Mouse (Mus musculus): ENCODE data around the gene Sox11.

DNA sequence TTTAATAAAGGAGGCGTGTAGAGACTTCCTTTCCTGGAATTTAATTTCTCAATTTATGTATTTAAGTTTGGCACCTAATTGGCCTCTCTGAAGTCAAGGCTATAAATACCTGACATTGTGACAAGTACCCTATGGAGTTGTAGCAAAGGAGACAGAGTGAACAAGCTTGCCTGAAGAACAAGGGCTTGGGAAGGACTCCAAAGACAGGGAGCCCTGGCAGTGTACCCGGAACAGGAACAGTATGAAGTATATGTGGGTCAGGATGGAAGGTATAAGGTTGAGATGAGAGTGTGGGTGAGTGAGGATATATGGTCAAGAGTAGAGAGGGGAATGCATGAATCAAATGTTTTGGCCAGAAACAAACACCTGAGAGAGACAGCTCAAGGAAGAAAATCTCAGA, 28.4 kb upstream of the Sox11 start:
- TF ChIP-seq CTCF (IDR thresholded peaks at IDR 0.05; ENCODE audit: low read depth), result no peak
- no peak for TF ChIP-seq EP300 (IDR thresholded peaks at IDR 0.05; ENCODE audit: low read depth)

Data from liver, embryonic 14.5 days (tissue).